Mouse (Mus musculus) limb, embryonic 13.5 days (tissue): Measurements from ENCODE around the gene F7. TPM values are rescaled to one million over a fixed set of nuclear protein-coding genes. Genes with fewer than 3 reads are reported as not detected.

ENCODE experiments used
- polyA plus RNA-seq: library from polyadenylated mRNA; unstranded; fragments of >200 nt; fragmentation: Nextera tagmentation; extraction: Ambion mirVana; gene quantifications from 2 replicates; pipeline ENCODE4 v1.2.1, GENCODE M21; 2015

Gene F7
- polyA plus RNA-seq, 1 experiment from 2014 or later, result not detected

Other genes starting within 250 kb of the F7 start
- 11.0 and 13.1 TPM in 2 replicates for gene Mcf2l, start 152.2 kb upstream of the F7 start, polyA plus RNA-seq
- gene F10, start 11.3 kb downstream of the F7 start, polyA plus RNA-seq, result 0.28 and 0.68 TPM in 2 replicates
- gene Proz, start 34.9 kb downstream of the F7 start, polyA plus RNA-seq, result 0.17 and 0.36 TPM in 2 replicates
- gene Pcid2, start 79.4 kb downstream of the F7 start, polyA plus RNA-seq, result 47.5 and 48.2 TPM in 2 replicates
- 106 and 107 TPM in 2 replicates for gene Cul4a, start 79.6 kb downstream of the F7 start, polyA plus RNA-seq
- gene Lamp1, start 133.1 kb downstream of the F7 start, polyA plus RNA-seq, result 247 and 255 TPM in 2 replicates
- gene Grtp1, start 174.6 kb downstream of the F7 start, polyA plus RNA-seq, result 16.6 and 16.9 TPM in 2 replicates
- 1.0 and 1.4 TPM in 2 replicates for gene Adprhl1, start 228.1 kb downstream of the F7 start, polyA plus RNA-seq